Mouse (Mus musculus): Measurements from ENCODE around the gene Lrrtm3.

Lrrtm3 gene

GRCm38 (mm10) chr10:63899891-63900290 lies 190.2 kb downstream of the Lrrtm3 start:
- DNase-seq (ENCODE audit: low read depth, low spot score) = no peak

- DNase-seq (ENCODE audit: low read depth, low spot score) = no peak
These were observed 195.5 kb downstream of the Lrrtm3 start for GRCm38 (mm10) chr10:63894612-63895011.

- no peak for DNase-seq (ENCODE audit: low read depth, low spot score)
These were observed 203.5 kb downstream of the Lrrtm3 start for GRCm38 (mm10) chr10:63886449-63887088.

GRCm38 (mm10) chr10:63880462-63880903 lies 209.6 kb downstream of the Lrrtm3 start:
- no peak for DNase-seq (ENCODE audit: low read depth, low spot score)
